Mouse (Mus musculus) ES-Bruce4 (cell line): ENCODE results near the gene Sept11.

ENCODE experiments used
- CTCF ChIP-seq: IDR thresholded peaks from one replicate; pipeline ENCODE4 v1.8.1; 2011; ENCODE audit warnings: low read depth, low read length
- POLR2A ChIP-seq: IDR thresholded peaks from one replicate; pipeline ENCODE4 v1.8.1; 2011; ENCODE audit warnings: low read length; ENCODE audit not compliant: insufficient read depth

GRCm38 (mm10) chr5:93127722-93128121, 34.5 kb downstream of the Sept11 start:
- no peak for TF ChIP-seq POLR2A
- no peak for TF ChIP-seq CTCF
